Mouse (Mus musculus): Measurements from ENCODE around the gene Frs3. TPM values are rescaled to one million over a fixed set of nuclear protein-coding genes. Genes with fewer than 3 reads are reported as not detected.

Gene Frs3
- polyA plus RNA-seq, 2 experiments: 0.67 to 3.0 TPM

DNA sequence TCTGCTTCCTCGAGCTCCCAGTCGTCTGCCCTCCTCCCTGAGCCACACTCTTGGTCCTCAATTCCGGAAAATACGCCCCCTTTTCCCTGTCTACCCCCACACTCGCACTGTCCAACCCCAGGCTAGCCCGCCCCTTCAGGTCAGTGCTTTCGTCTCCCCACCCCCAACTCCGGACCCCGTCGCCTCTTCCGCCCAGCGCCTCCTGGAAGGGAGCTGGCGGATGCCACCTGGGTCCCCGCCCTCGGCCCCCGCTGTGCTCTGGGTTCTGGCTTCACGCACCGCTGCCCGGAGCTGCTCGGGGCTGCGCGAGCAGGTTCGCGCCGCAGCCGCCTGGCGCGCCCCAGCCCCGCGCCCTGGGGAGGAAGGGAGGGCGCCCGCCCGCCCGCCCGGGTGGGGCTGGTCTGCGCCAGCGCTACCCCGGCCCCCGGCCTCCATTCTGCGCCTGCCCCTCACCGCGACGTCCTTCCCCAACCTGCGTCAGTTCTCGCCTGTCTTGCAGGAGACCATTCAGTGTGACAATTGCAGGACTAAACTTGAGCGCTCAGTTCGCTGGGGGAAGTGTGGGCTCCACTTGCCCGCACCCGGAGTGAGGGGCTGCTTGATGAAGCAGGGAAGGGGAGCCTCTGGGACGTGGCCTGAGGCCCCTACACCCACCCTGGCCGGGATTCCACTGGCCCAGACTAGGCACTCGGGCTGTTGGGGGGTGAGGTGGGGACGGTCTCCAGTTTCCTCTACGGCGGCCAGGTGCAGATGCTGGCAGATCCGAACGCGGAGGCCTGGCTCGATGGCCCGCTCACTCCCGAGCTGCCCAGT lies 49.4 kb downstream of the Frs3 start:
- peaks cover 12% of the 10 kb centered on the region for H3K27me3 ChIP-seq (ENCODE audit: control insufficient read depth, insufficient read depth, low read length)
- peak; percentile 19; the same call in 1 of the 2 replicates for ATAC-seq (ENCODE audit: insufficient read depth)
- peak overlapping the region; percentile 61 for H3K9ac ChIP-seq (replicated peaks)
- no peak for TF ChIP-seq CTCF (IDR thresholded peaks at IDR 0.05; ENCODE audit: low read depth)
- no peak for TF ChIP-seq EP300 (IDR thresholded peaks at IDR 0.05; ENCODE audit: low read depth)
- peak overlapping the region; percentile 60 to 67 for H3K4me3 ChIP-seq (ENCODE audit: insufficient read depth in 1 of 2, low read depth in 2 of 2, low read length in 2 of 2)
- H3K27ac ChIP-seq: no peak overlapping the region
- no peaks in the 10 kb centered on the region for H3K36me3 ChIP-seq (replicated peaks; ENCODE audit: control insufficient read depth, insufficient read depth, low read depth)
- H3K9me3 ChIP-seq (ENCODE audit: control insufficient read depth, low read length): no peaks in the 10 kb centered on the region
- WGBS (ENCODE audit: insufficient replicate concordance): 2% methylated on average over 56 of the region's 61 CpGs
- peak overlapping the region; percentile 78 for H3K4me2 ChIP-seq (ENCODE audit: low read depth)
- H3K4me1 ChIP-seq (replicated peaks; ENCODE audit: control insufficient read depth in 2 of 2, insufficient read depth in 2 of 2, low read length in 1 of 2): peaks cover 6 to 11% of the 10 kb centered on the region in 2 experiments
- no peak for DNase-seq (ENCODE audit: low read depth in 3 of 3, low spot score in 3 of 3)

DNA sequence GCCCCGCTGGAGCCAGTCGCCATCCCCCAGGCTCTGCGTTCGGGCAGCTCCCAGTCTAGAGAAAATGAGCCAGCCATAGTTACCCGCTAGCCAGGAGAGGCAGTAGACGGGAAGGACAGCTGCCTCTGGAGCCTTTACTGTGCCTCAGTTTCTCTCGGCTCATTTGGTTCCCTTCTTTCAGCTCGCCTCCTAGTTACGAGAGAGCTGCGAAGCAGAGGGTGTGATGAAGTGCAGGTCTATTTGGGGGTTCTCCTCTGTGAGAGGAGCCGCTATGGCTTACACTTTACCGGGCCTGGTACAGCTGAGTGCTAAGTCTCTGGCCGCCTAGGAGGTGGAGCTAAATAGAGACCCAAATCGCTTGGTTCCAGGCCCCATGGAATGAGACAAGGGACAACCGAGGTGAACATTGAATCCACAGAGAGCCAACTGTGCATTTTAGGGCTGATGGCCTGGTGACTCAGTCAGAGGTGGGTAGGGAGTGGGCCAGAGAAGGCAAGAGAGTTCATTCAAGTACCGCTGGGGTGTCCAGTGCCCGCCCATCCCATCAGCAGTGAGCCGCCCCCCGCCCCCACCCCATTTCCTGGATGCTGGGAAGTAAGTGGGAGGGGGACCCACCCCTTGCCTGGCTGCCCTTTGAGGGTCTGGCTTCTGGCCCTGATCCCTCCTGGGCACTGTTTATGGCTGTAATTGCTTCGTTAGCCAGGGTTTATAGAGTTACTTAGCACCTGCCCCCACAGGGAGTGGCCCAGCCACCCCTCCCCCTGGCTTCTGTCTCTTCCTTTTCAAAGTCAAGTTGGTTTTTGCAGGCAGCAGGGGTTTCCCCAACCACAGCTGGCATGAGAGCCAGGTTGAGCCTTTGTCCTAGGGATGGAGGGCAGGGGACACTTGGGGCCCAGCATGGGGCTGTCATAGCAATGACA lies 50.3 kb downstream of the Frs3 start:
- H3K36me3 ChIP-seq (replicated peaks; ENCODE audit: control insufficient read depth, insufficient read depth, low read depth): no peaks in the 10 kb centered on the region
- H3K4me2 ChIP-seq (ENCODE audit: low read depth): peak overlapping the region; percentile 78
- TF ChIP-seq CTCF (IDR thresholded peaks at IDR 0.05; ENCODE audit: low read depth) (no peak), EP300 (IDR thresholded peaks at IDR 0.05; ENCODE audit: low read depth) (no peak)
- H3K4me3 ChIP-seq (ENCODE audit: insufficient read depth in 1 of 2, low read depth in 2 of 2, low read length in 2 of 2): peak overlapping the region in 1 of 2 experiments; percentile 67; a peak in 3 of 4 replicates
- no peak overlapping the region for H3K9ac ChIP-seq (replicated peaks)
- ATAC-seq (ENCODE audit: insufficient read depth) (no peak), DNase-seq (ENCODE audit: low read depth in 3 of 3, low spot score in 3 of 3) (no peak)
- 24% methylated on average over 19 of the region's 20 CpGs for WGBS (ENCODE audit: insufficient replicate concordance)
- H3K27ac ChIP-seq: no peak overlapping the region
- H3K4me1 ChIP-seq (replicated peaks; ENCODE audit: control insufficient read depth in 2 of 2, insufficient read depth in 2 of 2, low read length in 1 of 2): peaks cover 10 to 16% of the 10 kb centered on the region in 2 experiments
- peaks cover 12% of the 10 kb centered on the region for H3K27me3 ChIP-seq (ENCODE audit: control insufficient read depth, insufficient read depth, low read length)
- H3K9me3 ChIP-seq (ENCODE audit: control insufficient read depth, low read length): no peaks in the 10 kb centered on the region

DNA sequence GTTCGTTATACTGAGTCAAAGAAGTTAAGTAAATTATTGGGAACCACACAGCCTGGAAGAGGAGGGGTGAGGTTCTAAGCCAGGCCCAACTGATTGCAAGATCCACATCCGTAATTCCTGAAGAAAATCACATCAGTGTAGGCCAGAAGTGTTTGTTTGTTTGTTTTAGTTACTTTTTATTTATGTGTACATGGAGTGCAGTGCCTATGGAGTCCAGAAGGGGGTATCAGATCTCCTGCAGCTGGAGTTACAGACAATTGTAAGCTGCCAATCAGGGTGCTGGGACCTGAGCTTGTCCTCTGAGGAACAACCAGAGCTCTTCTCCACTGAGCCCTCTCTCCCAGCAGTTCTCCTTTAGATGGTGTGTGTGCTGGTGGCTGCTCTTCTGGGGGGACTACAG lies 51.4 kb downstream of the Frs3 start:
- no peak overlapping the region for H3K4me2 ChIP-seq (ENCODE audit: low read depth)
- H3K27me3 ChIP-seq (ENCODE audit: control insufficient read depth, insufficient read depth, low read length): peaks cover 12% of the 10 kb centered on the region
- ATAC-seq (ENCODE audit: insufficient read depth) (no peak), DNase-seq (ENCODE audit: low read depth in 3 of 3, low spot score in 3 of 3) (no peak)
- TF ChIP-seq CTCF (IDR thresholded peaks at IDR 0.05; ENCODE audit: low read depth) (peak; percentile 49), EP300 (IDR thresholded peaks at IDR 0.05; ENCODE audit: low read depth) (no peak)
- H3K27ac ChIP-seq: no peak overlapping the region
- no peak overlapping the region for H3K9ac ChIP-seq (replicated peaks)
- 69% methylated on average over 2 of the region's 2 CpGs for WGBS (ENCODE audit: insufficient replicate concordance)
- no peaks in the 10 kb centered on the region for H3K9me3 ChIP-seq (ENCODE audit: control insufficient read depth, low read length)
- peaks cover 10 to 16% of the 10 kb centered on the region in 2 experiments for H3K4me1 ChIP-seq (replicated peaks; ENCODE audit: control insufficient read depth in 2 of 2, insufficient read depth in 2 of 2, low read length in 1 of 2)
- no peaks in the 10 kb centered on the region for H3K36me3 ChIP-seq (replicated peaks; ENCODE audit: control insufficient read depth, insufficient read depth, low read depth)
- no peak overlapping the region for H3K4me3 ChIP-seq (ENCODE audit: insufficient read depth in 1 of 2, low read depth in 2 of 2, low read length in 2 of 2)

GRCm38 (mm10) chr17:47742991-47743734 lies 54.3 kb downstream of the Frs3 start:
- H3K27ac ChIP-seq: no peak overlapping the region
- no peaks in the 10 kb centered on the region for H3K36me3 ChIP-seq (replicated peaks; ENCODE audit: control insufficient read depth, insufficient read depth, low read depth)
- H3K27me3 ChIP-seq (ENCODE audit: control insufficient read depth, insufficient read depth, low read length): peaks cover 8% of the 10 kb centered on the region
- TF ChIP-seq EP300 (IDR thresholded peaks at IDR 0.05; ENCODE audit: low read depth) (0 out of 2 replicates have a peak, but pooled peaks have one; percentile 10), CTCF (IDR thresholded peaks at IDR 0.05; ENCODE audit: low read depth) (peak; percentile 73)
- H3K4me1 ChIP-seq (replicated peaks; ENCODE audit: control insufficient read depth in 2 of 2, insufficient read depth in 2 of 2, low read length in 1 of 2): peaks cover 10 to 16% of the 10 kb centered on the region in 2 experiments
- 6% methylated on average over 16 of the region's 16 CpGs for WGBS (ENCODE audit: insufficient replicate concordance)
- ATAC-seq (ENCODE audit: insufficient read depth) (peak; percentile 80), DNase-seq (ENCODE audit: low read depth in 3 of 3, low spot score in 3 of 3) (no peak)
- no peak overlapping the region for H3K4me3 ChIP-seq (ENCODE audit: insufficient read depth in 1 of 2, low read depth in 2 of 2, low read length in 2 of 2)
- no peak overlapping the region for H3K9ac ChIP-seq (replicated peaks)
- no peaks in the 10 kb centered on the region for H3K9me3 ChIP-seq (ENCODE audit: control insufficient read depth, low read length)
- H3K4me2 ChIP-seq (ENCODE audit: low read depth): peak overlapping the region; percentile 20

Data from liver, embryonic 14.5 days (tissue).